Mouse (Mus musculus) spleen, adult 12 weeks (tissue): ENCODE results near the gene F930015N05Rik.

ENCODE experiments used
- DNase-seq: peaks from one replicate; pipeline ENCODE4 v3.0.0; 2022; ENCODE audit warnings: low spot score

F930015N05Rik gene

DNA sequence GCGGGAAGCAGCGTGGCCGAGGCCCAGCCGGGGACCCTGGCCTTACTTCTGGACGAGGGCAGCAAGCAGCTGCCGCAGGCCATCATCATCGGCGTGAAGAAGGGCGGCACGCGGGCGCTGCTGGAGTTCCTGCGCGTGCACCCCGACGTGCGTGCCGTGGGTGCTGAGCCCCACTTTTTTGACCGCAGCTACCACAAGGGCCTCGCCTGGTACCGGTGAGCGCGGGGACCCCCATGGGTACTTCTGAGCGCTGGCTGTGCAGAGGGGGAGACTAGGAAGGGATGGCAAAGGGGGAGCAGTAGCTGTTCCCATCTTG is at the start of gene F930015N05Rik:
Gene F930015N05Rik (minus strand): TSS at position 242 of the 316 bp plus-strand sequence.
- no peak for DNase-seq

- no peak for DNase-seq
Measured at GRCm38 (mm10) chr11:64481445-64481844, 45.0 kb upstream of the F930015N05Rik start.

- no peak for DNase-seq
Measured at GRCm38 (mm10) chr11:64473679-64474078, 37.2 kb upstream of the F930015N05Rik start.

DNA sequence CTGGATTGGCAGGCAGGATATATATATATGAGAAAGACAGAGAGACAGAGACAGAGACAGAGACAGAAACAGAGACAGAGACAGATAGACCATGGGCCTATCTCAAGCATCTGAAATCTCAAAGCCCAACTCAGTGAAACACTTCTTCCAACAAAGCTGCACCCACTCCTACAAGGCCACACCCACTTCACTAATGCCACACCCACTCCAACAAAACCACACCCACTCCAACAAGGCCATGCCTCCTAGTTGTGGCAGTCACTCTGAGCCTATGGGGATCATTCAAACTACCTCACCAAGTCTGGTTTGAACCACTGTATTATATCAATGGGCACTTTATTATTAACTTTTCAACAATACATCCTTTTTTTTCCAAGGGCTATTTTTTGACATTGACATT is 34.2 kb upstream of the F930015N05Rik start:
- DNase-seq: no peak

DNA sequence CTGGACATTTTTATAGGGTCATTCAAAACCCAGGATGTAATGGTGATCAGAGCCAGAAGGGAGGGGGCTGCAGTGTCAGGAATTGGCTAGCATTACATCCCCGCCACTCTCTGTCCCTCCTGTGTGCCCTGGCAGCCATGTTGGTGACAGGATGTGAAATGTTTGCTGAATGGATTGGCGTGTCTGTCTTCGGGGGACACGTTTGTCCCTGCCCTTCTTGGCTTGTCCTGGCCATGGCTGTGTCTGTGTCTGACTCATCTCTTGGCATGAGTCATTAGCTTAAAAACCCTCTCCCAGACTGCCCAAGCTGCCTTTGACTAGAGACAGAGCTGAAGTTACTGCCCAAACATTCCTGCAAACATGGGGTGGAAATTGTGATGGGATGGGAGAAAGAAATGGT is 32.3 kb upstream of the F930015N05Rik start:
- DNase-seq: no peak

DNA sequence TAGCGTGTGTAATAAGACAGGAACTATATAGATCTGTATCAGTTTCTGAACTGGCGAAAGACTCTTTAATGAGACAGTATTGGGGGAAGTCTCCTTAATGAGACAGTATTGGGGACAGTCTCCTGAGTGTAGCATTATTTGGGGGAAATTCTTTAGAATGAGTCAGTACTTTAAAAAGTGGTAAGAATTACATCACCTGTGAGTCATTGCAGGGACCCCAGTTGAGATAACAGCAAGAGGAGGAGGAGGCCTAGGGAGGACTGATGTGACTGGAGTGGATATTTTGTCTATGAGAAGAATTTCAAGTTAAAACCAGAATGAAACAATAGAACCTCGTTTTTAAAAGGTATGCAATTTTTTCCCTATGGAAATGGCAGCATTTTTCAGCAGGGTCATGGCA is 25.3 kb upstream of the F930015N05Rik start:
- no peak for DNase-seq

- no peak for DNase-seq
Measured at GRCm38 (mm10) chr11:64448586-64449315, 12.3 kb upstream of the F930015N05Rik start.

DNA sequence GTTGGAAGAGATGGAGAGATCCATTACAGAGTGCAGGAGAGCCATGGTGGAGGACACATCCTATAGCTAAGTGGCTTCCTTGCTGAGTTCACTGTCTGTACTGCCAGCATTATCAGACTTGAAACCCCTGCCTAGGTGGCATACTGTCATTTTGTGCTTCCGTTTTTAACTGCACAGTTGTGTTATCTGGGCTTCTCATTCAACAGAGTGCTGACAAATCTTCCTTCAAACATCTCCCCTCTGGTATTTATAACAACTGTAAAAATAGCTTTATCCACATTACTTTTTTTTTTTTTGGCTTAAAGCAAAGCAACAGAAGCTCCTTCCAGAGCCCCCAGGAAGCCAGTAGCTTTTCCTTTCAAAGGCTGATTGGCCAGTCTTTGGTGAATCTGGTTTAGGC is 8.8 kb upstream of the F930015N05Rik start:
- no peak for DNase-seq

DNA sequence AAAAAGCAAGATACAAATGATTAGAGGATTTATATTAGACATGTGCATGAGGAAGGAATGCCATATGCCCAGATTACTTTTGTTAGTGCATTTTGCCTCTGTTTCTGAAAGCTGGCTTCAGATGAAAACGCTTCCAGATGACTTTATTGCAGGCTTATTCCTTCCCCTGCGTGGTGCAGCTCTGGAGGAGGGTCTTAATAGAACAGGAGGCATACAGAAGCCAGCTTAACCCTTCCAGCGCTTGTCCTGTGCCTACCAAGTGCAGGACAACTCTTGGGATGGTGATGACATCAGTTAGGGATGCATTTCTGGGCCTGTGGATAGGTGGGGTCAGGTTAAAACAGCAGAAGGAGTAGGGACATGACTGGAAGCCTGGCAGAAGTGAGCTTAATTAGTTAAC is 6.2 kb upstream of the F930015N05Rik start:
- no peak for DNase-seq

- no peak for DNase-seq
Measured at GRCm38 (mm10) chr11:64442119-64442518, 5.7 kb upstream of the F930015N05Rik start.

DNA sequence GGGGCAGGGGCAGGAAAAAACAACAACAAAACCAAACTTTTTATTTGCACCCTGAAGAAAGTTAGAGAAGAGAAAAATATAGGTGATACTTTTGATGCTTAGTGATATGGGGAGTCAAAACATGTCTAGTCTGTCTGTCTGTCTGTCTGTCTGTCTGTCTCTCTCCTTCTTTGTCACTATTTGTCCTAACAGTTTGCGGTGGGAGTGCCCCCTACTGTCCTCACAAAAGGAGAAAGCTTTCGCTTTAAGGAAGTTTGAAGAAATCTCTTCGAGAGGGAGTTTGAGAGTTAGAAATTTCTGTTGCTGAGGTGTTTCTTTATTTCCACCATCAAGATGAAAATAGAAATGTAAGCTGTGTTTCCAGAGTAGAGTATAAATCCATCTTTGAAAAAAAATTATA is 2.5 kb upstream of the F930015N05Rik start:
- DNase-seq: no peak

- DNase-seq: no peak
Measured at GRCm38 (mm10) chr11:64437721-64438120, 1.3 kb upstream of the F930015N05Rik start.

DNA sequence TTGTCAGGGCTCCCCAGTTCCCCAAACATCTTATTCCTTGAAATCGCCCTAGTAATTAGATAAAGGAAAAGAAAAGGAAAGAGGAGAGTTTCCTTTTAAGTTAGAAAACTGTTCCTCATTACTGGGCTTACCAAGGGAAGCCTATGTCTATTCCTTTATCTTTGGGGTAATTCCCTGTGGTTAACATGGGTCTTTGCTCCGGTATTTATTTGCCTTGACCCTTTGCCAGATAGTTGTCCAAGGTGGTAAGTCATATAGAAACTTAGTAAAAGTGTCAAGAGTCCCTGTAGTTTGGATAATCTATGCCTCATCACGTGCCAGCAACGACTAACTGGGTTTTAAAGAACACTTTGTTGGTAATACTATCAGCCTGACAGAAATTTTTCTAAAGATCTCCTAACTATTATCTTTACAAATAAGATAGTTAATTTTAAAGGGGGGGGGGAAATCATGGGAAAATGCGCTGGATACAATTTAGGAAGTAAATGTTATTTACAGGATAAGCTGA is 392 bp upstream of the F930015N05Rik start:
- DNase-seq: no peak

GRCm38 (mm10) chr11:64435546-64436411 is 674 bp downstream of the F930015N05Rik start:
- no peak for DNase-seq

DNA sequence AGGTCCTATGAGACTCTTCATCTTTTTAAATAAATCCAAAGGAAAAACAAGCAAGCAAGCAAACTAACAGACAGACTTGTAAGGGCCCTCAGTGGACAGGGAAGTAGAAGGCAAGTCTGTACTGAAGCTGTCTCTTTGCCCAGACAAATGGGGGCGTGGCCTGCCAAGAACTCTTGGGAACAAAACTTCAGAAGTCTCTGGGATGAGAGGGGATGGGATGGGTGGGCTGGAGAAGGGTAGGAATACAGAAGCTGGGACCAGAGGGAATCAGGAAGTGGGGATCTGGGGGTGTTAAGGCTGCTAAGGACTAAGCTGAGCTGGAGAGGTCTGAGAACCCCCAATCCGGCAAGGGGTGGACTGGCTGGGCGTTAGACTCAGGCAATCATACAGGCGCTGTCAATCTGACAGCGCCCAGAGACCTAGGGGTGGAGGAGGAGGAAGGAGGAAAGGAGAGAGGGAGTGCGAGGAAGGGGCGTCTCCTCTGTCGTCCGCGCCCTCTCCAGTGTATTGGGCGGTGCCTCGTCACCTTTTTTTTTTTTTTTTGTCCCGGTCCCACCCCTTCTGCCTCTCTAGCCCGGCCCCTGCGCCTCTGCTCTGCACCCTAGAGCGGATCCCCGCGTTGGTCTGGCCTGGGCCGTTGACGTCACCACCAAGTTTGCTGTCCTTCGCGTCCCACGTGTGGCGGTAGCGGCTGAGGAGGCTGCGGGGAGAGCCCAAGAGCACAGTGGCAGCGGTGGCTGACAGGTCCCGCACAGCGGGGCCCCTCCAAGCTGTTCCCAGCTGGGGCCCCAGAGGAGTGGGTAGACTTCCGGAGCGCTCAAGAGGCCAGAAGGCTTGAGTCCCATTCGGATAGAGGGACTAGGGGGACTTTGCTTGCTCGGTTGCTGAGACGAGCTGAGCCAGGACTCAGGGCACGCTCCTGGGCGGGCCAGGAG is 1.6 kb downstream of the F930015N05Rik start, which contains the start of gene Hs3st3a1:
Gene Hs3st3a1 (plus strand): TSS at position 722 of the 935 bp plus-strand sequence.
- DNase-seq: no peak

DNA sequence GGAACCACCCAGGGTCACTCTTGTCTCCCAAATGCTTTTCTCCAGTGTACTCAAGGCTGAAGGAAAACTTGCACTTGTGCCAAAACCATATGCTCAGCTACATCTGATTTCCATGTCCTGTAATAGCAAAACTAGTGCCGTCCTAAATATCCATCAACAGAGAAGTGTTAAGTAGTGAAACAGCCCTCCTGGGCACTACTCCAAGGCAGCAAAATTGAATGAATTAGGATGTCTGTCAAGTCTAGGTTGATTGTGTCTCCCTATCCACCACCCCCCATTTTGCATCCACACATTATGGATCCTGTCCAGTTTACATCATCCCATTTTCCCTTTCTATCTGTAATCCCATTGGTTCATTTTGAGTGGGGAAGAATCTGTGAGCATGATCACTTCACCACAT is 17.5 kb downstream of the F930015N05Rik start:
- DNase-seq: no peak

DNA sequence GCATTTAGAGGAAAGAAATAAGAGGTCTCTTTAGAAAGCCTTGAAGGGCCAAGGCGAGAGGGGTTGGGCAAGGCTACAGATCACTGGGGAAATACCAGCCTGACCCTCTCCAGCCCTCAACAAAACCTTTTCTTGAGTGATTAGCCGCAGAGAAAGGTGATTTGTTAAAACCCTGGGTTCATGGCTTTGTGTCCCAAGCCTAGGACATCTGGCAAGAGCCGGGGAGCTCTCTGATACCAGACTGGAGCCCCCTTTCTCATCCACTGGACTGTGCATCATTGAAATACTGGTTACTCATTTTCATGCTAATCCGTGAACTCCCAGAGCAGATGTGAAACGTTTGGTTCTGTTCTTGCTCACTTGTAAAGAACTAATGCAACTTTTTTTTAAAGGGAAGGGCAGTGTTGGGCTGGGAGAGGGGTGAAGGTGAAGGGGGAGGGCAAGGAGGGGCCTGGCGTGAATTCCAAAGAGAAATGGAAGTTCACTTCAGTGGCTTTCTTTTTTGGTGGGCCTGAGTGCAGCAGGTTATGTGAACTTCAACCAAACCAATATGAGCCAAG is 35.8 kb downstream of the F930015N05Rik start:
- DNase-seq: no peak

DNA sequence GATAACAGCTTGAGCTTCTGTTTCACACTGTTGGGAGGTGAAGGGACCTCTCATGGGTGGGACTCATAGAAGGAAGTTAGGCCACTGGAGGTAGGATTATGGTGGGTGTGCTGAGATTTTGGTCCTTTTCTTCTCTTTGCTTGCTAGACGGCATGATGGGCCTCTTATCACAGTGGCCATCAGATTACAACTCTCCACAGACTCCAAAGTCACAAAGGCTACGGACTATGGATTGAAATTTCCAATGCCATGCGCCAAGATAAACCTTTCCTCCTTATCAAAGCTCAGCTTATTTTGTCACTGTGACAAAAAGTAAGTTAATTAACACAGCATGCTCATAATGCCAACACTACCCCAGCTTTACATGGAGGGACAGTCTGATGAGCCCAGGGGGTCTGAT is 38.8 kb downstream of the F930015N05Rik start:
- DNase-seq: no peak

GRCm38 (mm10) chr11:64396949-64397348 is 39.5 kb downstream of the F930015N05Rik start:
- no peak for DNase-seq

GRCm38 (mm10) chr11:64396331-64396881 is 40.0 kb downstream of the F930015N05Rik start:
- no peak for DNase-seq

GRCm38 (mm10) chr11:64386333-64386732 is 50.1 kb downstream of the F930015N05Rik start:
- no peak for DNase-seq
